Mouse (Mus musculus) frontal cortex, postnatal 10 days (tissue): ENCODE data around the gene Hipk1.

Source experiments
- DNase-seq, 2 experiments: peaks; one replicate each; pipeline ENCODE4 v3.0.0; 2022; ENCODE audit warnings: low spot score in 2 of 2, mixed read lengths in 1 of 2

Hipk1 gene

GRCm38 (mm10) chr3:103715762-103716693 is 75.3 kb downstream of the Hipk1 start:
- no peak for DNase-seq

- DNase-seq = no peak
Observed at GRCm38 (mm10) chr3:103714942-103715341, 76.4 kb downstream of the Hipk1 start.

GRCm38 (mm10) chr3:103714236-103714875 is 77.0 kb downstream of the Hipk1 start:
- DNase-seq = no peak

GRCm38 (mm10) chr3:103712196-103712595 is 79.2 kb downstream of the Hipk1 start:
- no peak for DNase-seq

GRCm38 (mm10) chr3:103709470-103710040 is 81.8 kb downstream of the Hipk1 start:
- no peak for DNase-seq

GRCm38 (mm10) chr3:103705426-103705825 is 85.9 kb downstream of the Hipk1 start:
- DNase-seq = no peak

- DNase-seq = no peak
Observed at GRCm38 (mm10) chr3:103704661-103705060, 86.7 kb downstream of the Hipk1 start.

- DNase-seq = no peak
Observed at GRCm38 (mm10) chr3:103696388-103696925, 94.9 kb downstream of the Hipk1 start.

GRCm38 (mm10) chr3:103695556-103695955 is 95.8 kb downstream of the Hipk1 start:
- no peak for DNase-seq

GRCm38 (mm10) chr3:103690506-103690905 is 100.9 kb downstream of the Hipk1 start:
- no peak for DNase-seq
